Mouse (Mus musculus): ENCODE data around the gene Pear1.

DNA sequence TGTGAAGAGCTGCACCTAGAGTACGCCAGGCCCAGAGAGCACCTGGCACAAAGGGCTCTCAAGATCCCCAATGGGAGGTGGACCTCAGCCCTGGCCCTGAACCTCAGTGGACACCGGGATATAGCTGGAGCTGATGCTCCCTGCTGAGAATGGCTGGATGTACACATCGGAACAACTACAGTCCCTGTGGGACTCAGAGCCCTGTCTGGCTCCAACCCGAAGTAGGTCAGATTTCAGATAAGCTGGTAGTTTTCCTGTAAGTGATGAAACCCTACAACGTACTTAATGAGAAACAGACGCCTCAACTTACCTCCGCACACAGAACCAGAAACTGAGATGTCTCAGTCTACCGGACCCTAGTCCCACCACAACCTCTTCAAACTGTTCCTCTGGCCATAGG, 33.6 kb upstream of the Pear1 start:
- TF ChIP-seq POLR2A (IDR thresholded peaks at IDR 0.05; ENCODE audit: low read depth, low read length) (no peak), MAX (IDR thresholded peaks at IDR 0.05; ENCODE audit: low read length) (no peak), NELFE (IDR thresholded peaks at IDR 0.05; ENCODE audit: low read depth, low read length) (no peak), BHLHE40 (IDR thresholded peaks at IDR 0.05; ENCODE audit: low read depth, low read length) (no peak), USF2 (conservative IDR thresholded peaks at IDR 0.05; ENCODE audit: low read depth, low read length) (no peak), ZMIZ1 (IDR thresholded peaks at IDR 0.05; ENCODE audit: low read depth, low read length) (no peak), MXI1 (IDR thresholded peaks at IDR 0.05; ENCODE audit: low read depth, low read length) (no peak), CTCF (conservative IDR thresholded peaks at IDR 0.05 in 1 of 2, IDR thresholded peaks at IDR 0.05 in 1 of 2; ENCODE audit: low read depth in 2 of 2, low read length in 2 of 2) (no peak)

All from CH12.LX (cell line).